Mouse (Mus musculus): ENCODE data around the gene Mipol1. TPM values are rescaled to one million over a fixed set of nuclear protein-coding genes. Genes with fewer than 3 reads are reported as not detected.

Mipol1 gene
- 8.7 and 9.9 TPM in 2 replicates for polyA plus RNA-seq (2014; fragmentation: Nextera tagmentation; extraction: Ambion mirVana)

GRCm38 (mm10) chr12:57230192-57230706 lies at the start of gene Mipol1, which contains the start of gene Prps1l3:
TSS of gene Mipol1 (plus strand) at chr12:57230427.
TSS of gene Prps1l3 (plus strand) at chr12:57230412.
- Histone ChIP-seq H3K4me3 (ENCODE audit: low read depth, low read length) (peak within 1 kb of the TSS; percentile 76), H3K9me3 (replicated peaks; ENCODE audit: control insufficient read depth, low read length) (no peaks in the 10 kb centered on the region), H3K27ac (ENCODE audit: low read depth, low read length) (peak within 1 kb of the TSS; percentile 92), H3K9ac (ENCODE audit: low read depth, low read length) (peak within 1 kb of the TSS; percentile 93), H3K36me3 (ENCODE audit: control insufficient read depth, insufficient read depth, low read length) (no peaks in the 10 kb centered on the region), H3K4me1 (ENCODE audit: control insufficient read depth, insufficient read depth, low read length) (peaks cover 5% of the 10 kb centered on the region; the same call in 1 of the 2 replicates), H3K4me2 (peak within 1 kb of the TSS; percentile 74), H3K27me3 (ENCODE audit: control insufficient read depth, insufficient read depth, low read length) (no peaks in the 10 kb centered on the region)
- peak; percentile 95 for ATAC-seq (replicated peaks; ENCODE audit: insufficient number of reproducible peaks, low FRiP score, low TSS enrichment)
- under 1% methylated on average over 58 of the region's 58 CpGs for WGBS (ENCODE audit: insufficient replicate concordance)

GRCm38 (mm10) chr12:57184401-57185147 lies 45.7 kb upstream of the Mipol1 start:
- Histone ChIP-seq H3K9ac (ENCODE audit: low read depth, low read length) (no peak overlapping the region), H3K4me1 (ENCODE audit: control insufficient read depth, insufficient read depth, low read length) (no peaks in the 10 kb centered on the region), H3K4me3 (ENCODE audit: low read depth, low read length) (no peak overlapping the region), H3K36me3 (ENCODE audit: control insufficient read depth, insufficient read depth, low read length) (no peaks in the 10 kb centered on the region), H3K27ac (ENCODE audit: low read depth, low read length) (no peak overlapping the region), H3K4me2 (no peak overlapping the region), H3K27me3 (ENCODE audit: control insufficient read depth, insufficient read depth, low read length) (no peaks in the 10 kb centered on the region), H3K9me3 (replicated peaks; ENCODE audit: control insufficient read depth, low read length) (no peaks in the 10 kb centered on the region)
- no peak for ATAC-seq (replicated peaks; ENCODE audit: insufficient number of reproducible peaks, low FRiP score, low TSS enrichment)
- WGBS (ENCODE audit: insufficient replicate concordance), result 67% methylated on average over 2 of the region's 2 CpGs

- no peaks in the 10 kb centered on the region for H3K27me3 ChIP-seq (ENCODE audit: control insufficient read depth, insufficient read depth, low read length)
- H3K9ac ChIP-seq (ENCODE audit: low read depth, low read length), result no peak overlapping the region
- no peaks in the 10 kb centered on the region for H3K36me3 ChIP-seq (ENCODE audit: control insufficient read depth, insufficient read depth, low read length)
- no peak overlapping the region for H3K4me3 ChIP-seq (ENCODE audit: low read depth, low read length)
- H3K9me3 ChIP-seq (replicated peaks; ENCODE audit: control insufficient read depth, low read length), result no peaks in the 10 kb centered on the region
- no peak overlapping the region for H3K27ac ChIP-seq (ENCODE audit: low read depth, low read length)
- 0% methylated on average over 1 of the region's 1 CpGs for WGBS (ENCODE audit: insufficient replicate concordance)
- no peak for ATAC-seq (replicated peaks; ENCODE audit: insufficient number of reproducible peaks, low FRiP score, low TSS enrichment)
- H3K4me1 ChIP-seq (ENCODE audit: control insufficient read depth, insufficient read depth, low read length), result no peaks in the 10 kb centered on the region
- no peak overlapping the region for H3K4me2 ChIP-seq
Observed at GRCm38 (mm10) chr12:57185475-57185874, 44.8 kb upstream of the Mipol1 start.

GRCm38 (mm10) chr12:57186126-57186525 lies 44.1 kb upstream of the Mipol1 start:
- ATAC-seq (replicated peaks; ENCODE audit: insufficient number of reproducible peaks, low FRiP score, low TSS enrichment), result no peak
- H3K4me1 ChIP-seq (ENCODE audit: control insufficient read depth, insufficient read depth, low read length), result no peaks in the 10 kb centered on the region
- no peaks in the 10 kb centered on the region for H3K27me3 ChIP-seq (ENCODE audit: control insufficient read depth, insufficient read depth, low read length)
- no peak overlapping the region for H3K27ac ChIP-seq (ENCODE audit: low read depth, low read length)
- no peak overlapping the region for H3K4me2 ChIP-seq
- WGBS (ENCODE audit: insufficient replicate concordance), result 60% methylated on average over 2 of the region's 2 CpGs
- H3K9ac ChIP-seq (ENCODE audit: low read depth, low read length), result no peak overlapping the region
- H3K9me3 ChIP-seq (replicated peaks; ENCODE audit: control insufficient read depth, low read length), result no peaks in the 10 kb centered on the region
- H3K36me3 ChIP-seq (ENCODE audit: control insufficient read depth, insufficient read depth, low read length), result no peaks in the 10 kb centered on the region
- no peak overlapping the region for H3K4me3 ChIP-seq (ENCODE audit: low read depth, low read length)

GRCm38 (mm10) chr12:57187032-57187431 lies 43.2 kb upstream of the Mipol1 start:
- H3K4me3 ChIP-seq (ENCODE audit: low read depth, low read length), result no peak overlapping the region
- no peak overlapping the region for H3K9ac ChIP-seq (ENCODE audit: low read depth, low read length)
- no peaks in the 10 kb centered on the region for H3K4me1 ChIP-seq (ENCODE audit: control insufficient read depth, insufficient read depth, low read length)
- no peak overlapping the region for H3K4me2 ChIP-seq
- ATAC-seq (replicated peaks; ENCODE audit: insufficient number of reproducible peaks, low FRiP score, low TSS enrichment), result no peak
- H3K27ac ChIP-seq (ENCODE audit: low read depth, low read length), result no peak overlapping the region
- no peaks in the 10 kb centered on the region for H3K9me3 ChIP-seq (replicated peaks; ENCODE audit: control insufficient read depth, low read length)
- no peaks in the 10 kb centered on the region for H3K27me3 ChIP-seq (ENCODE audit: control insufficient read depth, insufficient read depth, low read length)
- no peaks in the 10 kb centered on the region for H3K36me3 ChIP-seq (ENCODE audit: control insufficient read depth, insufficient read depth, low read length)
- 83% methylated on average over 4 of the region's 4 CpGs for WGBS (ENCODE audit: insufficient replicate concordance)

GRCm38 (mm10) chr12:57194609-57195008 lies 35.6 kb upstream of the Mipol1 start:
- Histone ChIP-seq H3K27ac (ENCODE audit: low read depth, low read length) (no peak overlapping the region), H3K4me1 (ENCODE audit: control insufficient read depth, insufficient read depth, low read length) (no peaks in the 10 kb centered on the region; the same call in 1 of the 2 replicates), H3K9me3 (replicated peaks; ENCODE audit: control insufficient read depth, low read length) (no peaks in the 10 kb centered on the region), H3K9ac (ENCODE audit: low read depth, low read length) (no peak overlapping the region), H3K4me3 (ENCODE audit: low read depth, low read length) (no peak overlapping the region), H3K4me2 (peak overlapping the region; percentile 12; the same call in 1 of the 2 replicates), H3K36me3 (ENCODE audit: control insufficient read depth, insufficient read depth, low read length) (no peaks in the 10 kb centered on the region), H3K27me3 (ENCODE audit: control insufficient read depth, insufficient read depth, low read length) (peaks cover 10% of the 10 kb centered on the region; the same call in 1 of the 2 replicates)
- WGBS (ENCODE audit: insufficient replicate concordance), result 21% methylated on average over 3 of the region's 3 CpGs
- ATAC-seq (replicated peaks; ENCODE audit: insufficient number of reproducible peaks, low FRiP score, low TSS enrichment), result 0 out of 2 replicates have a peak, but pooled peaks have one; percentile 58

- WGBS (ENCODE audit: insufficient replicate concordance), result 13% methylated on average over 8 of the region's 8 CpGs
- H3K9ac ChIP-seq (ENCODE audit: low read depth, low read length), result peak overlapping the region; percentile 70
- no peaks in the 10 kb centered on the region for H3K9me3 ChIP-seq (replicated peaks; ENCODE audit: control insufficient read depth, low read length)
- H3K4me1 ChIP-seq (ENCODE audit: control insufficient read depth, insufficient read depth, low read length), result no peaks in the 10 kb centered on the region; the same call in 1 of the 2 replicates
- H3K4me2 ChIP-seq, result peak overlapping the region; percentile 87
- no peaks in the 10 kb centered on the region for H3K36me3 ChIP-seq (ENCODE audit: control insufficient read depth, insufficient read depth, low read length)
- peaks cover 10% of the 10 kb centered on the region; the same call in 1 of the 2 replicates for H3K27me3 ChIP-seq (ENCODE audit: control insufficient read depth, insufficient read depth, low read length)
- no peak for ATAC-seq (replicated peaks; ENCODE audit: insufficient number of reproducible peaks, low FRiP score, low TSS enrichment)
- H3K27ac ChIP-seq (ENCODE audit: low read depth, low read length), result peak overlapping the region; percentile 86
- H3K4me3 ChIP-seq (ENCODE audit: low read depth, low read length), result peak overlapping the region; percentile 48
Observed at GRCm38 (mm10) chr12:57196286-57196607, 34.0 kb upstream of the Mipol1 start.

- ATAC-seq (replicated peaks; ENCODE audit: insufficient number of reproducible peaks, low FRiP score, low TSS enrichment), result peak; percentile 80
- Histone ChIP-seq H3K27me3 (ENCODE audit: control insufficient read depth, insufficient read depth, low read length) (peaks cover 10% of the 10 kb centered on the region; the same call in 1 of the 2 replicates), H3K4me3 (ENCODE audit: low read depth, low read length) (peak overlapping the region; percentile 48), H3K4me2 (peak overlapping the region; percentile 87), H3K4me1 (ENCODE audit: control insufficient read depth, insufficient read depth, low read length) (no peaks in the 10 kb centered on the region; the same call in 1 of the 2 replicates), H3K9ac (ENCODE audit: low read depth, low read length) (peak overlapping the region; percentile 70), H3K36me3 (ENCODE audit: control insufficient read depth, insufficient read depth, low read length) (no peaks in the 10 kb centered on the region), H3K27ac (ENCODE audit: low read depth, low read length) (peak overlapping the region; percentile 86), H3K9me3 (replicated peaks; ENCODE audit: control insufficient read depth, low read length) (no peaks in the 10 kb centered on the region)
- under 1% methylated on average over 59 of the region's 59 CpGs for WGBS (ENCODE audit: insufficient replicate concordance)
Observed at GRCm38 (mm10) chr12:57196608-57197362, 33.4 kb upstream of the Mipol1 start.
